Mouse (Mus musculus) myocyte (in vitro differentiated cells): ENCODE data around the gene Tas2r115. TPM values are rescaled to one million over a fixed set of nuclear protein-coding genes. Genes with fewer than 3 reads are reported as not detected.

Experiments used
- H3K27me3 ChIP-seq: one replicate; pipeline ENCODE4 v1.6.1; 2011; ENCODE audit not compliant: control insufficient read depth, insufficient read depth, insufficient read length
- H3K36me3 ChIP-seq: one replicate; pipeline ENCODE4 v1.6.1; 2011; ENCODE audit not compliant: control insufficient read depth, insufficient read depth
- H3K4me2 ChIP-seq: one replicate; pipeline ENCODE4 v1.6.1; 2011; ENCODE audit warnings: low read depth, control low read depth
- H3K4me3 ChIP-seq: one replicate; pipeline ENCODE4 v1.5.1; 2011; ENCODE audit warnings: mild to moderate bottlenecking, control low read depth, moderate library complexity
- H3K79me2 ChIP-seq: one replicate; pipeline ENCODE4 v1.6.1; 2011; ENCODE audit not compliant: control insufficient read depth, insufficient read depth
- H3ac ChIP-seq: one replicate; pipeline ENCODE4 v1.6.1; 2011; ENCODE audit not compliant: control insufficient read depth, insufficient read length
- CEBPB ChIP-seq: IDR thresholded peaks from 2 replicates; pipeline ENCODE4 v1.6.1; 2011; ENCODE audit warnings: mild to moderate bottlenecking, moderate library complexity; ENCODE audit not compliant: poor library complexity, insufficient read depth, severe bottlenecking
- E2F4 ChIP-seq: IDR thresholded peaks from one replicate; pipeline ENCODE4 v1.6.1; 2011; ENCODE audit warnings: mild to moderate bottlenecking, control low read depth, moderate library complexity; ENCODE audit not compliant: insufficient read depth
- MAX ChIP-seq: IDR thresholded peaks from one replicate; pipeline ENCODE4 v1.6.1; 2011; ENCODE audit warnings: low read depth, mild to moderate bottlenecking, control low read depth
- MYOD1 ChIP-seq, 3 experiments: IDR thresholded peaks; one replicate each; pipeline ENCODE4 v1.6.1; 2011; ENCODE audit warnings: control low read depth in 2 of 3, low read depth in 2 of 3, mild to moderate bottlenecking in 2 of 3, moderate library complexity in 1 of 3; ENCODE audit not compliant: insufficient read length in 2 of 3, control insufficient read depth in 1 of 3
- MYOG ChIP-seq, 3 experiments: IDR thresholded peaks; one replicate each; pipeline ENCODE4 v1.6.1; 2011; ENCODE audit warnings: control low read depth in 2 of 3, low read depth in 2 of 3, mild to moderate bottlenecking in 2 of 3; ENCODE audit not compliant: insufficient read length in 2 of 3, control insufficient read depth in 1 of 3, insufficient read depth in 1 of 3
- POLR2A ChIP-seq: IDR thresholded peaks from one replicate; pipeline ENCODE4 v1.6.1; 2011; ENCODE audit warnings: low read depth, mild to moderate bottlenecking, control low read depth, moderate library complexity; ENCODE audit not compliant: insufficient read length
- POLR2AphosphoS2 ChIP-seq: IDR thresholded peaks from one replicate; pipeline ENCODE4 v1.6.1; 2011; ENCODE audit warnings: low read depth, control low read depth; ENCODE audit not compliant: insufficient read length
- REST ChIP-seq: IDR thresholded peaks from one replicate; pipeline ENCODE4 v1.6.1; 2011; ENCODE audit warnings: mild to moderate bottlenecking, control low read depth, moderate library complexity; ENCODE audit not compliant: insufficient read depth, insufficient read length
- SRF ChIP-seq: IDR thresholded peaks from one replicate; pipeline ENCODE4 v1.6.1; 2011; ENCODE audit warnings: low read depth; ENCODE audit not compliant: control insufficient read depth, insufficient read length
- TCF12 ChIP-seq: IDR thresholded peaks from one replicate; pipeline ENCODE4 v1.6.1; 2011; ENCODE audit warnings: mild to moderate bottlenecking, control low read depth; ENCODE audit not compliant: poor library complexity, insufficient read depth, severe bottlenecking
- TCF3 ChIP-seq: IDR thresholded peaks from one replicate; pipeline ENCODE4 v1.6.1; 2011; ENCODE audit warnings: low read depth, control low read depth; ENCODE audit not compliant: insufficient read length
- USF1 ChIP-seq: IDR thresholded peaks from one replicate; pipeline ENCODE4 v1.6.1; 2011; ENCODE audit warnings: low read depth, mild to moderate bottlenecking, control low read depth, moderate library complexity
- polyA plus RNA-seq: library from polyadenylated mRNA; unstranded; fragments of >200 nt; fragmentation: generic; extraction: Trizol; gene quantifications from one replicate; pipeline ENCODE4 v1.2.1, GENCODE M21; 2012; ENCODE audit warnings: missing spikeins

The Tas2r115 gene
- not detected for polyA plus RNA-seq

DNA sequence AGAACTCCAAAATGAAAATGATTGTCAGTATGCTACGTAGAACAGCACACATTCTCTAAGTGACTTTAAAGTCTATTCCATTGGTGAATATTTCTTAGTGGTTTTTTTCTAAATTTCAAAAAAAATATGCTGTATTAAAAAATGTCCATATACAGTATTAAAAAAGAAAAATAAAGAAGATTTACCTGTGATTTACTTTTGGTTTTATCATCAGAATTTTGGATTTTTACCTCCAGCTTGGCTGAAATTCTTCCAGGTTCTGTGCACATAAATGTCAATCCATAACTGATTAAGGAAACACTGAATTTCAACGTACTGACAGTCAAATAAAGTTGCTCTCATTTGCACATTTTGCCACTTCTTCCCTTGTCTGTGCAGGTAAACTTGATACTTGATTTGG lies at the start of gene Tas2r115:
TSS of gene Tas2r115 (minus strand) at position 101 of the 400 bp plus-strand sequence.
- H3K4me3 ChIP-seq, result no peak within 1 kb of the TSS
- no peak within 1 kb of the TSS for H3ac ChIP-seq
- no peaks in the 10 kb centered on the region for H3K36me3 ChIP-seq
- no peaks in the 10 kb centered on the region for H3K79me2 ChIP-seq
- no peak for TF ChIP-seq TCF3
- TF ChIP-seq POLR2AphosphoS2, result no peak
- no peak for TF ChIP-seq MAX
- no peak for TF ChIP-seq POLR2A
- TF ChIP-seq E2F4, result no peak
- no peak for TF ChIP-seq TCF12
- TF ChIP-seq USF1, result no peak
- no peak for TF ChIP-seq MYOG (IDR thresholded peaks at IDR 0.05; ENCODE audit: control insufficient read depth in 1 of 3, insufficient read depth in 1 of 3, insufficient read length in 2 of 3, low read depth in 2 of 3)
- no peak for TF ChIP-seq CEBPB
- TF ChIP-seq MYOD1 (IDR thresholded peaks at IDR 0.05; ENCODE audit: control insufficient read depth in 1 of 3, insufficient read length in 2 of 3, low read depth in 2 of 3), result no peak
- TF ChIP-seq REST, result no peak
- no peaks in the 10 kb centered on the region for H3K27me3 ChIP-seq
- H3K4me2 ChIP-seq, result no peak within 1 kb of the TSS

DNA sequence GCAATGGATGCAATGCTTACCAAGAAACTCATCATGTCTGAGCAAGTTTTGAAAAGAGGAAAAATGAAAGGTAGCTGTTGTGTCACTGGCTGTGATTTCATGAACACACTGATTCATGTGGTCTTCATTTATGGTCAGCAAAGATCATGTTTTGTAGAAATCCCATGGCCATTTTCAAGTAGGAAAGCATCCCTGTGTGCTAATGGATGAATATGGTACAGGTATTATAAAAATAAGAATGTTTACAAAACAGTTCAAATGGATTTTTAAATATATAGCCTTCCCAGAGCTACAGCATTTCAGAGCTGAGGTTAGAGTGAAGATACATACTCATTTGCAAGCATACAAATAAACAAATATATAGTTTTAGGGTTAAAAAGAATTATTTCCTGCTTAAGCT lies 40.2 kb upstream of the Tas2r115 start, which contains the start of gene Tas2r136:
TSS of gene Tas2r136 (minus strand) at position 101 of the 400 bp plus-strand sequence.
- Histone ChIP-seq H3ac (no peak within 1 kb of the TSS), H3K79me2 (no peaks in the 10 kb centered on the region), H3K36me3 (no peaks in the 10 kb centered on the region), H3K4me3 (no peak within 1 kb of the TSS), H3K4me2 (no peak within 1 kb of the TSS), H3K27me3 (no peaks in the 10 kb centered on the region)
- TF ChIP-seq E2F4 (no peak), TCF3 (no peak), TCF12 (no peak)

DNA sequence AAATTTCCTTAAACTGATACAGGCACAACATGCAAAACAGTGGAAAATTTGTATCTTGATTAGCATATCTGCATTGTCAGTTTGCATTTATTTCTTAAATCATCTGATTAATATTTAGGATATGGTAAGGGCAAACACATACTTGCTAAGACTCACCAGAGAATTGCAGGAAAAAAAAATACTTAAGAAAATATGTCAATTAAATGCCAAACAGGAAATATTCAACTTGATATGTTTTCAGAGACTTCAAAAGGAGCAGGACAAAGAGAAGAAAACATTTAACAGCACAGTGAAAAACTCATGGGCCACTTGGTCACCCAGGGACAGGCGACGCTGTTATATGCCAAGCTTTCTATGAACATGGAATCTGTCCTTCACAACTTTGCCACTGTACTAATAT lies 24.0 kb upstream of the Tas2r115 start, which contains the start of gene Tas2r102:
TSS of gene Tas2r102 (plus strand) at position 301 of the 400 bp plus-strand sequence.
- no peaks in the 10 kb centered on the region for H3K36me3 ChIP-seq
- H3K4me3 ChIP-seq, result no peak within 1 kb of the TSS
- no peaks in the 10 kb centered on the region for H3K79me2 ChIP-seq
- TF ChIP-seq REST, result no peak
- no peak for TF ChIP-seq MYOG (IDR thresholded peaks at IDR 0.05; ENCODE audit: control insufficient read depth in 1 of 3, insufficient read depth in 1 of 3, insufficient read length in 2 of 3, low read depth in 2 of 3)
- no peak for TF ChIP-seq CEBPB
- no peak for TF ChIP-seq TCF3
- TF ChIP-seq TCF12, result no peak
- no peak for TF ChIP-seq POLR2AphosphoS2
- no peak for TF ChIP-seq USF1
- TF ChIP-seq POLR2A, result no peak
- TF ChIP-seq MAX, result no peak
- TF ChIP-seq E2F4, result no peak
- no peak for TF ChIP-seq MYOD1 (IDR thresholded peaks at IDR 0.05; ENCODE audit: control insufficient read depth in 1 of 3, insufficient read length in 2 of 3, low read depth in 2 of 3)
- no peak for TF ChIP-seq SRF
- no peak within 1 kb of the TSS for H3ac ChIP-seq
- H3K27me3 ChIP-seq, result no peaks in the 10 kb centered on the region
- no peak within 1 kb of the TSS for H3K4me2 ChIP-seq

DNA sequence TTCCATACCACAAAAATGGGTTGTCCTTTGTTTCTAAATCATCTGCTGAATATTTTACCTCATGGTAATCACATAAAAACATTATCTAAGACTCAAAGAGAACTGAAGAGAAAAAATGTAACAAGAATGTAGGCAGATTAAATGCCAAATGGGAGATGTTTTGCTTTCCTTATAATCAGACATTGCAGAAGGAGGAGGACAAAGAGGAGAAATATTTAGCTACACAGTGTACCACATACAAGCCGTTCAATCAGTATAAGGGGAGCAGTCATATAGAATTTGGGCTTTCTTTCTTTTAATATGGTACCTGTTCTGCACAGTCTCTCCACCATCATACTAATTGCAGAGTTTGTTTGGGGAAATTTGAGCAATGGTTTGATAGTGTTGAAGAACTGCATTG lies 16.6 kb upstream of the Tas2r115 start, which contains the start of gene Tas2r124:
TSS of gene Tas2r124 (plus strand) at position 301 of the 400 bp plus-strand sequence.
- H3K27me3 ChIP-seq, result no peaks in the 10 kb centered on the region
- TF ChIP-seq MYOG (IDR thresholded peaks at IDR 0.05; ENCODE audit: control insufficient read depth in 1 of 3, insufficient read depth in 1 of 3, insufficient read length in 2 of 3, low read depth in 2 of 3), result no peak
- no peak for TF ChIP-seq REST
- no peak for TF ChIP-seq MYOD1 (IDR thresholded peaks at IDR 0.05; ENCODE audit: control insufficient read depth in 1 of 3, insufficient read length in 2 of 3, low read depth in 2 of 3)
- TF ChIP-seq MAX, result no peak
- no peak for TF ChIP-seq E2F4
- TF ChIP-seq TCF12, result no peak
- TF ChIP-seq POLR2AphosphoS2, result no peak
- TF ChIP-seq SRF, result no peak
- TF ChIP-seq POLR2A, result no peak
- no peak within 1 kb of the TSS for H3ac ChIP-seq
- no peaks in the 10 kb centered on the region for H3K79me2 ChIP-seq
- no peak within 1 kb of the TSS for H3K4me3 ChIP-seq
- no peaks in the 10 kb centered on the region for H3K36me3 ChIP-seq
- H3K4me2 ChIP-seq, result no peak within 1 kb of the TSS

DNA sequence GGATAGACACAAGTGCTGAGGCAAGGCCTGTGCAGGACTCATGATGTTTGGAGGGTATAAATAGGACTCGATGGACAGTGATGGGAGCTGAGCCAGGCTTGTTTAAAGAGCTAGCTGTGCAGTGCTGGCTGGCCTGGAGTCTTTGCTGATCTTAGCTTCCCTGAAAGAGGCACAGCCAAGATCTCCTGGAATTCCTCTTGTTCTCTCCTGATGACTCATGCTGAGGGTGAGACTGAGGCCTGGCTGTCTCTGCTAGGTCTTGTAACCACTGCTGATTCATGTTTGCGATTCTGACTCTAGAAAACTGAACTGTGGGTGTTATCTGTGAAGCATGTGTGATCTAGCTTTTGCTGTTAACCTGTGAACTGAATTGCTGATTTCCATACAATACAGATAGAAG lies 12.4 kb upstream of the Tas2r115 start:
- Histone ChIP-seq H3K79me2 (no peaks in the 10 kb centered on the region), H3K4me3 (no peak overlapping the region), H3K27me3 (no peaks in the 10 kb centered on the region), H3K4me2 (no peak overlapping the region), H3ac (no peak overlapping the region), H3K36me3 (no peaks in the 10 kb centered on the region)
- TF ChIP-seq MYOD1 (IDR thresholded peaks at IDR 0.05; ENCODE audit: control insufficient read depth in 1 of 3, insufficient read length in 2 of 3, low read depth in 2 of 3), result no peak
- no peak for TF ChIP-seq E2F4
